Mouse (Mus musculus) ovary, postnatal 10 days (tissue): ENCODE data around the gene Mettl5.
"Not testable (repeated sequence)": the region's sequence is repeated elsewhere in the genome, so short reads cannot be mapped to it uniquely, and the experiment has no call there.

Source experiments
- DNase-seq: peaks from one replicate; pipeline ENCODE4 v3.0.0; 2022; ENCODE audit warnings: low spot score

Mettl5 gene

DNA sequence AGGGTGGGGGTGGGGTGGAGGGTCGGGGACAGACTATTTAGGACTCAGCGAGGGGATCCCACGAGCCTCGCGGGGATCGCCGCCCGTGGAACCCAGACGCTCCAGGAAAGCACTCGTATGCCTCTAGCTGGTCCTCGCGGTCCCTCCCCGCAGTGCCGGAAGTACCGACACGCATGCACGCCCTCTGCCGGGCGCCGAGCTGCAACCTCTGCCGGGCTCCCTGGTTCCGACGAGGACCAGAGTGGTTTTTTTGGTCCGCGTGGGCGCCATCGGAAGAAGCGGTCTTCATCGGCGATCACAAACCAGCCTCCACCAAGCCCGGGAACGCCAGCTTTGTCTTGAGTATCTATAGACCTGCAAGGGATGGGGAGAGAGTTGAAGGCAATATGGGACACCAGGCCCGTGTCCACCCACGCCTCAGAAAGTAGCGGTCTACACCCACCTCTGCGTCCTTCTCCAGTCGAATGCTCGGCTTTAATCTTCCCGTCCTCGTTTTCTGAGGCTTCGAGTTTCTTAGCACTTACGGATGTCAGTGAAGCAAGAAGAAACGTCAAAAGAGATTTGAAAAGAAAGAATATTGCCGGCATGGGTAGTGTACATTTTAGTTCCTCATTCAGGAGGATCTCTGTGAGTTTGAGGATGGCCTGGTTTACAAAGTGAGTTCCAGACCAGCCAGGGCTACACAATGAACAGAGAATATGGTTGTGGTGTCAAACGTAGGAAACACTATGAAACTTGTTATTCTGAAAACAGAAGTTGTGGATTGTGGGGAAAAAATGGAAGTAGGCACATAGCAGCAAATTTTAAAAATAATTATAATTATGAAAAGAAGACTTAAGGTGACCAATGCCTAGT, at the start of gene Mettl5:
Gene Mettl5 (minus strand): TSS at position 165 of the 855 bp plus-strand sequence.
- peak; percentile 81 for DNase-seq

DNA sequence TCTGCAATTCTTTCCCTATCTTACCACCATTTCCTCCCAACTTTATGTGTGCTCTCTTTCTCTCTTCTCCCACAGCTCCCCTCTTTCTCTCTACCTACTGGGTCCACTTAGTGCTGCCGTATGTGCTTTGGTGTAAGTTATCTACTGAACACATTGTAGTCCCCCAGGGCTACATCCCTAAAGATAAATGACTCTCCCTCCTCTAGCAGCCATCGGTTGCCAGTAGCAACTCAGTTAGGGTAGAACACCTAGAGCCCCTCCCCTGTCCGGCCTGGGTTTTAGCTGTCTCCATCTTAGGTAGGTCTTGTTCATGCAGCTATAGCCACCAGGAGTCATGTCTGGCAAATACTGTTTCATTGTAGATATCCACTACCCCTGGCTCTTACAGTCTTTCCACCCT, 39.5 kb upstream of the Mettl5 start:
- DNase-seq, result no peak

DNA sequence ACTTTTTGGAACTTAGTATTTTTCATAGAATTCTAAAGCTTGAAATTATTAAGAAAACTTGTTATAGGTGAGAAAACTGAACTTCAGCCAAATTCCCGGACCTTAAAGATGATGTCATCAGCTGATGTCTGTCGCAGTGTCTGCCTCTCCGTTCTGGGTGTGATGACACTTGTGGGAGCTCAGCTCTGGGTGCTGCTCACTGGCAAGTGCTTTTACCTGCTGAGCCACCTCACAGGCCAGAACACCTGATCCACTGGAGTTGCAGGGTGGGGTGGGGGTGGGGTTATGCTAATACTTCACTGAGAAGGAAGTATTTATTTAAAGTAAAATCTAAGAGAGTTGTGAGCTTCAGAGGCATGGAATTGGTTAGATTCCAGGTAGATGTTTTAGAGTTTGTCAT, 31.9 kb upstream of the Mettl5 start:
- no peak for DNase-seq

DNA sequence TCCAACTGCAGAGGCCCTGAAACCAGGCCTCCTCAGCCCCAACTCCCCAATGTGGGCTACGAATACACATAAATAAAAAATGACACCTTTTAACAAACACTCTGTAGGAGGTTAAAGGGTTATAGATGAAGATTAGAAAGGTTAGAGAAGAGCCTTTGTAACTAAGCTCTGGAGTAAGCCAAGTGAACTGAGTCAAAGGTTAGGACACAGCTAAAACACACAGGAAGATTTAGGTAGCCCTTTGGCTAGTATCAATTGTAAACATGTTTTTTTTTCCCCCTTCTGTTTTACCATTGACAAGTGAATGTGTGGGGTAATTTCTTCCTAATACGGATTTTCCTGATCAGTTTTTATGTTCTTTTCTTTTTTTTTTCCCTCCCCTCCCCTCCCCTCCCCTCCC, 27.4 kb upstream of the Mettl5 start:
- no peak for DNase-seq

DNA sequence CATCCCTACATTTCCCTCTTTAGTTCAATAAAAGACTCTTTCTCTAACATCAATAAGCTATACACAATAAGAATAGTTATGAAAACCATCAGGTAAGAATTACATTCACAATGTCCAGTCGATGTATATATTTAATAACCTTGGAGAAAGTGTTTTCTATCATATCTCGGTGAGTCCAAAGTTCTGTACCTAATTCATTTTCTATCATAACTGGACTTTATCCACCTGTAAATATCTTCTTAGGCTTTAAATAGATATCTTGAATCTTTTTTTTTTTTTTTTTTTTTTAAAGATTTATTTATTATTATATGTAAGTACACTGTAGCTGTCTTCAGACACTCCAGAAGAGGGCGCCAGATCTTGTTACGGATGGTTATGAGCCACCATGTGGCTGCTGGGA, 22.0 kb upstream of the Mettl5 start:
- not testable (repeated sequence) for DNase-seq

DNA sequence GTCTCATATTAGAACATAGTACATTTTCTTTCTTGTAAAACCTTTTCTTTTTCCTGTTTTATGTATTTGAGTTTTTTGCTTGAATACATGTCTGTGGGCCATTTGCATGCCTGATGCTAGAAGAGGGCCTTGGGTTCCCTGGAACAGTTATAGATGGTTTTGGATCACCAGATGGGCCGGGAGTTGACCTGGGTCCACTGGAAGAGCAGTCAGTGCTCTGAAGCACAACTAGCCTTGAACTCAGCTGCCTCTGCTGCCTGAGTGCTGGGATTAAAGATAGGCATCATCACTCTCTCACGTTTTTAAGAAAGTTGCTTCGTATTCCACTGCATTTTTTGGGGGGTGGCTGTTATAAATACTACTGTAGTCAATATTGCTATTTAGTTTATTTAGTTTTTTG, 18.1 kb upstream of the Mettl5 start:
- DNase-seq, result no peak

DNA sequence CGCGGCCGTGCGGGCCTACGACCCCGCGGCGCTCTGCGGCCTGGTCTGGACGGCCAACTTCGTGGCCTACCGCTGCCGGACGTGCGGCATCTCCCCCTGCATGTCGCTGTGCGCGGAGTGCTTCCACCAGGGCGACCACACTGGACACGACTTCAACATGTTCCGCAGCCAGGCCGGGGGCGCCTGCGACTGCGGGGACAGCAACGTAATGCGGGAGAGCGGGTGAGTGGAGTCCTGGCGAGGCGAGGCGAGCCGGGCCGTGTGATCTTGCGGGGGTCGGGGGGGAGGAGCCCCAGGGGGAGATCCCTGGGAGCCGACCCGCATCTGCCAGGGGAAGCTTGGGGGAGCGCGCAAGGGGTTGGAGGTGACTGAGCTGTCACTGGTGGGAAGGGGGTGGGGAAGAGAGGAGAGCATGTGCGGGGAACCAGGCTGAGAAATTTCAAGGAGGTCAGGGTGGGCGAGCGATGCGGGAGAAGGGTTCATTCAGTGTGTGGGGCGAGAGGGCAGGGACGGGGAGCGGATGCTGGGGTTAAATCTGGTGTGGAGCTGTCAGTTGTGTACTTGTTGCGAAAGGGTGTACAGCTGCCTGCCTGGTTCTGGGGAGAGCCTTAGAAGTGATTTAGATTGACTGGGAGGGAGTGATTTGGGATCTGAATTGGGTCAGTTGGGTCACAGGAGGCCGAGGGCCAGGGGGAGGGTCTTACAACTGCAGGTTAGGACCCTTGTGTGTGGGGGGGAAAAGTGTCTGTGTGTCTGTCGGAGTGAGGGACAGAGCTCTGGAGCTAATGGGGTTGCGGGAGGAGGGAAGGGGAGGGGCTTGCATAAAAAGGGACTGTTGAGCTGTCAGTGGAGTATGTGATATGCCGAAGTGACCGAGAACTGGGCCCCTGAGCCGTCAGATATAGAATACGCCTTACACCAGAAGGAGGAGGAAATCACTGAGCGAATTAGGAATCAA, 12.5 kb upstream of the Mettl5 start:
- DNase-seq, result peak; percentile 4

DNA sequence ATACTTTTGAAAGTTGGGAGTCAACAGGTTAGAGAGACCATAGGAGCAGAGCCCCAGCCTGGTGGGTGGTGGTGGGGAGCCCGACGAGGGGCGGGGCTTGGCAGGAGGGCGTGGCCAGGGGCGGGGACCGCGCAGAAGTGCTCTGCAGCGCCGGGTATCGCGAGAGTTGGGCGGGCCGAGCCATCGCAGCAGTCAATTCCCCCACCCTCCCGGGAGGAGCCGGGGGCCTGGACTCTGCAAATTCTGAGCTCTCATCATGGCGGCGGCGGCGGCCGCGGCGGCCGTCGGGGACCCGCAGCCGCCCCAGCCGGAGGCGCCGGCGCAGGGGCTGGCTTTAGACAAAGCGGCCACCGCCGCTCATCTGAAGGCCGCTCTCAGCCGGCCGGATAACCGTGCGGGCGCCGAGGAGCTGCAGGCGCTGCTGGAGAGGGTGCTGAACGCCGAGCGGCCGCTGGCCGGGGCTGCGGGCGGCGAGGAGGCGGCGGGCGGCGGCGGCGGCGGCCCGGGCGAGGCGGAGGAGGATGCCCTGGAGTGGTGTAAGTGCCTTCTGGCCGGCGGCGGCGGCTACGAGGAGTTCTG, 11.7 kb upstream of the Mettl5 start, which contains the start of gene Ubr3:
Gene Ubr3 (plus strand): TSS at position 208 of the 579 bp plus-strand sequence.
- peak; percentile 91 for DNase-seq

DNA sequence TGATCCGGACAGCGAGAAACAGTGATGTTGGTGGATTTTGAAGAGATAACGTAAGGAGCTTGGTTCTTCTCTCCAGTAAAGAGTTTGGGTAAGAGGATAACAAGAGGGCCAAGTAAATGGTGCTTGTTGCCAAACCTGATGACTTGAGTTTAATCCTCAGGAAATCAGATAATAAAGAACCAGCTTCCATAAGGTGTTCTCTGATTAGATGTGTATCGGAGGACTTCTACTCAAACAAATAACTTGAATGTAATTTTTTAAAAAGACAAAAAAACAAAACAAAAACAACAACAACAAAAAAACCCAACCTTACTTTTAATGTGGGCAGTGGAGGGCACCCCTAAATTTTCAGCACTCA, 10.8 kb upstream of the Mettl5 start:
- DNase-seq, result no peak

DNA sequence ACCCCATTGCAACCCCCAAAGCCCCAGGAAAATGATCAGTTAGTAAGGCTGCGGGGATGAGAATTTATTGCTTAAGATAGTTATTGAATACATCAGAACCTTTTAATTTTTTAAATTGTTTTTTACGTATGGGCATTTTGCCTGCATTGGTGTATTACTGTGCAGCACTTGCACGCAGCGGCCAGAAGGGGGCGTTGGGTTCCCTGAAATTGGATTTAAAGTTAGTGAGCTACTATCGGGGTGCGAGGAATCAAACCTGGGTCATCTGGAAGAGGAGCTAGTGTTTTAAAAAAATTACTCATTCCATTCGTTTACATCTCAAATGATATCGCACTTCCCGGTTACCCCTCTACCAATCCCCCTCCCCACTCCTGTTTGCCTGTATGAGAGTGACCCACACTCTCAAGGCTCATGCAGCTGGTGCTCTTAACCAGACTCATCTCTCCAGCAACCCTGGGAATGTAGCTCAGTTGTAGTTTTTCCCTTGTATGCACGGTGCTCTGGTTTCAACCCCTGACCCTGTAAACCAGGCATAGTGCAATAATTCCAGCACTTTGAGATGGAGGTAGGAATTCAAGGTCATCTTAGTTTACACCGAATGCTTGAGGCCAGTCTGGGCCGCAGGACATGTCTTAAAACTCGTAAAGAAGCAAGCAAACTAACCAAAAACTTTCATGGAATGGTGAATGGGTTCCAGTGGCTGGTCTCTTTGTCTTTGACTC, 10.2 kb upstream of the Mettl5 start:
- DNase-seq, result no peak

DNA sequence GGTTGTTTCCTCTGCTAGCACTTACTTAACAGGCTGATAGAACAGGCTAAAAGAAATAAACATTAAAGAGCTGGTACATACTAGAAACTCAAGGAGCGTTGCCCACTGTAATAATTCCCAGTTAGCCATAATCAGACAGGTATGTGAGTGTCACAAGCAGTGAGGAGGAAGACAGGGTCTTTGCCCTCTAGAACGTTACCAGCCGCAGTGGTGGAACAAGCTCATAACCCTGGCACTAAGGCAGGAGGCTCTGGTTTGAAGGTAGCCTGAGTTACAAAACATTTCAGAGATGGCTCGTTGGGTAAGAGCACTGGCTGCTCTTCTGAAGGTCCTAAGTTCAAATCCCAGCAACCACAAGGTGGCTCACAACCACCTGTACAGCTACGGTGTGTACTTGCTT, 8.5 kb upstream of the Mettl5 start:
- DNase-seq, result no peak

DNA sequence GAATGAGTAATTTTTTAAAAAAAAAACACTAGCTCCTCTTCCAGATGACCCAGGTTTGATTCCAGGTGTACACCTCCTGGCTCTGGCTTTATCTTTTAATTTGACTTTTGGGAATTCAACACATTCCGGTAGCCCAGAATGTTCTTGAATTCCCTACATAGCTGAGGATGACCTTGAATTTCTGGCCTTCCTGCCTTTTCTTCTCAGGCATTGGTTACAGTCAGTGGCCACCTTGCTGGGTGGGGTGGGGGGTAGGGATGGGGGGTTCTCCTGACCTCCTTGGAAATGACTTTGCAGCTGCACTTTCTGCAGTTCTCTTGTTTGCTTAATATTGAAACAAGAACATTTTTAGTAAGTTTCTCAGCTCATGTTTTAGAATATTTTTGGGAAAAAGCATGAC, 7.7 kb upstream of the Mettl5 start:
- no peak for DNase-seq

DNA sequence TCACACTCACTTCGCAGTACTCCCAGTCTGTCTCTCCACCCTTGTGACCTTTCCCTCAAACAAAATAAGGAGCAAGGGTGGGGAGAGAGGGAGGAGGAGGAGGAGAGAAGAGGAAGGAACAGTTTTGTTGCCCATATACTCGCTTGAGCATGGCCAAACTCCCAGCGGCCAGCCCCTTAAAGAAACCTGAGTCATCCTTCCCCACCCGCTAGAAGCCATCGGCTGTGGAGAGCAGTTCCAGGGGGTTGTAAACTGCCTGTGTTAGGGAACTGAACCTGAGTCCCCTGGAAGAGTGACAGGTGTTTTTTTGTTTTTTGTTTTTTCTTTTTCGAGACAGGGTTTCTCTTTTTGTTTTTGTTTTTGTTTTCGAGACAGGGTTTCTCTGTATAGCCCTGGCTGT, 5.4 kb upstream of the Mettl5 start:
- no peak for DNase-seq

DNA sequence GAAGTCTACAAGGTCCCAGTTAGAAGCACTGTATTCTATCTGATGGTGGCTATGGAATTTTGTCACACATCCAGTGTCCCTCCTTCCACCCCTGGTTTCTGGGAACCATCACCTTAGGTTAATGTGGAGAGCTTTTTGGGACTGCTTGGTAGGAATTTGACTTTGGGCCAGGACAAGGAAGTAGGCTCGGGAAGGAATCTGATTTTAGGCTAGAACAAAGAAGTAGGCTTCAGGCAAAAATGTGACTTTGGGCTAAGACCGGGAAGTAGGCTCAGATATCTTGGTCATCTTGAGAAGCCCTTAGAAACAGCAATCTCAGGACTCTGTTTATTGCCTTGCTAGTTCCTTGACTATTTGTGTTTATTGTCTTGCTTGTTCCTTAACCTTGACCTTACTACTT, 3.5 kb upstream of the Mettl5 start:
- no peak for DNase-seq

DNA sequence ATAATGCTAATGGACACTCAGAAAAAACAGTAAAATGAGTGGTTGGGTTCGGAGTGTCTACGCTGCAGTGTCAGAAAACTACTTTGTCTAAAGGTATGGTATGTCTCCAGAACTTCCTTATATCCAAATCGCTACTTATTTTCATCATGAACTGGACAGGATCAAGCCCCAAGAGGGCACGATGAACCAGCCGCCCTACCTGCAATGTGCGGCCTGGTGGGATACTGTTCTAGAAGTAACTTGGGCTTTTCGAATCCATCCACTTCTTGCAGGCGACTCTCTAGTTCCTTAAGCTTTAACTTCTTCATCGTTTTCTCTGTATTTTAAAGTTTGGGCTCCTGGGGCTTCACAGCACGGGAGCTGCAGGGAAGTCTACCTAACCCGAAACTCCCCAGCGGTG, 365 bp downstream of the Mettl5 start:
- no peak for DNase-seq

DNA sequence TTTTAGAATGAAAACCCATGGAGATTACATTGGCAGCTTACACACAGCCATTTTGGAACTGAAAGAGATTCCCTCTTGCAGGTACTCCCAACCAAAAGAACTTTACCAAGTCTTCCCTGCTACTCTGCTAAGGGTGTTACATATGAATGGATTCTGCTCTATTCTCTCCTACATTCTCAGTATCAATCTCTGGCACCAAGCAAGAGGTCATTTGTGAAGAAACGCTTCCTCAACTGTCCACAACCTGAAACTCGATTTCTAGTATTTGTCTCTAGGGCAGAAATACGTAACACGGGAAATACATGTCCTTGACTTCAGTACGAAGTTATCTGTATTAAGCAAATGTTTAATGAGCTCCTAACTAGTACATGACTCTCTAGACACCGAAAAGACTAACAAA, 834 bp downstream of the Mettl5 start:
- DNase-seq, result no peak

DNA sequence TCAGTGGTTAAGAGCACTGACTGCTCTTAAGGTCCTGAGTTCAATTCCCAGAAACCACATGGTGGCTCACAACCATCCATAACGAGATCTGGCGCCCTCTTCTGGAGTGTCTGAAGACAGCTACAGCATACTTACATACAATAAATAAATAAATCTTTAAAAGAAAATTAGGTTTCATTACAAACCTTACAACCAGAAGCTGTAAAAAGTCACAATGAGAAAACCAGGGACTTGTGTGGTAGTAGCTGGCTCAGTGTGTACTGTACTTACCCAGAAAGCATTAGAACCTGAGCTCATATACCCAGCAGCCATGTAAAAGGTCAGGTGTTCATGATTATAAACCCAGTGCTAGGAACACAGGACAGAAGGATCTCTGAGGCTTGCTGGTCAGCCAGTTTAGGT, 1.4 kb downstream of the Mettl5 start:
- no peak for DNase-seq

DNA sequence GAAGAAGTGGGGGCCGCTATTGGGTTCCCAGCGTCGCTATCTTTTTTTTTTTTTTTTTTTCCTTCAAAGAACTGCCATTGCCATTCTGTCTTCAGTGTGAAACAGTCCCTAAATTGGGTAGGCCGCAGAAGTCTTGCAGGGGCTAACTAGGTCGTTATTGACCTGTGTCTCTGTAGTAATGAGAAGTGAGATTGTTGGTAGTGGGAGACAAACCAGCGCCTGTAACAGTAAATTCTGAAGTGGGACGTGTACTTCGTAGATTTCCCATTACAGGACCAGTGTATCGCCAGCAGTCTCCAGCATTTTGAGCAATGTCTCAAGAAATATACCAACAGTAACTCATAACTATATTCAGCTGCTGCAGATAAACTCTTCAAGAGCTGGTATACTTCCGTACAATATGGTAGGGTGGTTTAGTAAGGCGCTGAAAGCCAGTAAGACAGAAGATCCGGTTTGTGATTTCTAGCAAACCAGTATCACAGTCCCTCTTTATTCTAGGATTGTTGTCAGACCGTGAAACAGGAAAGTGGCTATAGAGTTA, 23.2 kb downstream of the Mettl5 start:
- no peak for DNase-seq

DNA sequence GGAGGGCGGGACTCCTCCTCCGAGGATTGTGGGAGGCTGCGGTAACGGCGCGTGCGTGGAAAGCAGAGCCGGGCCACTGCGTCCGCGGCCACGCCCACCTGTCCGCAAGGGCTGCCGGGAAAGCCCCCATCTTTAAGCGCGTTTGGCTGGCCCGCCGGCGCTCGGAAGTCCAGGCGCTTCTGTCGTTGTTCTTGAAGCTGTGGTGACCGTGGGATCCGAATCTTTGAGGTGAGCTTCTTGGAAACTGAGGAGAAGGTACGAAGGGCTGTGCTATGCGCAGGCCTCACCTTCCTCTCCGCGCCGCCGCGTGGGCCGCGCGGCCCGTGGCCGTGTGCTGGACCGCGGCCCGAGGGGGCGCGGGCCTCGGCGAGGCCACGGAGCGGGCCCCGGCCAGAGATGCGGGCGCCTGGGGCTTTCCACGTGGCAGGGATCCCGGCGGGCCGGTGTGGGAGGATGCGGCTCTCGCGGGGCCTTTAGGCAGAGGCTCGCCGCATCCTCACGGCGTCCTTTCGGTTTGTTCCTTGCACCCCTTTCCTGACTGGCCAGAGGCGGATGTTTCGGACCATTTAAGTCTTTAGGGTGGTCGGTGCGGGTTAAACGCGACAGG, 23.8 kb downstream of the Mettl5 start, which contains the start of gene Ssb:
Gene Ssb (plus strand): TSS at position 78 of the 607 bp plus-strand sequence.
- DNase-seq, result peak; percentile 79

DNA sequence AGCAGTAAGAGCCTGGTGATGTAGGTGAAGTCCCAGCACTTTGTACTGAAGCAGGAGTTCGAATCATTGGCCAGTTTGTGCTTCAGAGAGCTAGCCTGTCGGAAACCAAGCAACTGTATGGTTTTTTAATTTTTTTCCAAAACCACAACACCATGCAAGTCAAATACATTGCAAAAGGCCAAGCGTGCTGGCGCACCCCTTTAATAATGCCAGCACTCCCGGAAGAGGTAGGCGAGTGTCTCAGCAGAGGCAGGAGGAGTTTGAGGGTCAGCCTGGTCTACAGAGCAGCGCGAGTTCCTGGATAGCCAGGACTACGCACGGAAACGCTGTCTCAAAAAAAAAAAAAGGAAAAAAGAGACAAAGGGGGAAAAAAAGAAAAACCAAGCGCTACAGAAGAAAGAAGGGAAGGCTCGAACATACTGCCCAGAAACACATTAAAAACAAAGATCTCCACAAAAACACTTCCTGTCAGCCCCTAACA, 24.4 kb downstream of the Mettl5 start:
- DNase-seq, result no peak

DNA sequence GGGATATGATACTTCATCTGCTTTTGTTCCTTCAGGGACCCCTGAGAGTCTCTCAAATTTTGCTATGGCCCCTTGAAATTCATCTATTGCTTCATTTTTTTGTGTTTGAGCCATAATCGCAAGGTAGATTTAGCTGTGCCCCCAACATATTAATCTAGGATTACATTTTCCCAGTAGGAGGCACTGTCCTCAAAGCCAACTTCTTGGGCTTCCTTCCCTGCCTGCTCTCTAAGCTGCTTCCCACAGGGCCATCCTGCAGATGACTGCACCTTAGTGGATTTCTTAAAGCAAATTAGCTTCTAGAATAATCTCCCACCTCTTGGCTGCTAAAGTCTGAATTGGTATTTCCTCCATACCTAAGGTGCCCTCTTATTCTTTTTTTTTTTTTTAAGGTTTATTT, 27.5 kb downstream of the Mettl5 start:
- no peak for DNase-seq
